Mouse (Mus musculus): Measurements from ENCODE around the gene Cc2d2a.

GRCm38 (mm10) chr5:43776993-43777392 lies 114.8 kb downstream of the Cc2d2a start:
- TF ChIP-seq CTCF (IDR thresholded peaks at IDR 0.05; ENCODE audit: extremely low read depth, insufficient read length, insufficient replicate concordance, low read depth, low read length), result no peak
- TF ChIP-seq POLR2A (IDR thresholded peaks at IDR 0.05; ENCODE audit: low read depth, low read length), result no peak

Data from small intestine, adult 2 months (tissue).